Mouse (Mus musculus) cerebellum, postnatal 25 days (tissue): ENCODE measurements around the gene 1700028J19Rik.
"Not testable (repeated sequence)": the region's sequence is repeated elsewhere in the genome, so short reads cannot be mapped to it uniquely, and the experiment has no call there.

Experiments used
- DNase-seq, 2 experiments: peaks; one replicate each; pipeline ENCODE4 v3.0.0; 2021; ENCODE audit warnings: mixed read lengths in 2 of 2

The 1700028J19Rik gene

DNA sequence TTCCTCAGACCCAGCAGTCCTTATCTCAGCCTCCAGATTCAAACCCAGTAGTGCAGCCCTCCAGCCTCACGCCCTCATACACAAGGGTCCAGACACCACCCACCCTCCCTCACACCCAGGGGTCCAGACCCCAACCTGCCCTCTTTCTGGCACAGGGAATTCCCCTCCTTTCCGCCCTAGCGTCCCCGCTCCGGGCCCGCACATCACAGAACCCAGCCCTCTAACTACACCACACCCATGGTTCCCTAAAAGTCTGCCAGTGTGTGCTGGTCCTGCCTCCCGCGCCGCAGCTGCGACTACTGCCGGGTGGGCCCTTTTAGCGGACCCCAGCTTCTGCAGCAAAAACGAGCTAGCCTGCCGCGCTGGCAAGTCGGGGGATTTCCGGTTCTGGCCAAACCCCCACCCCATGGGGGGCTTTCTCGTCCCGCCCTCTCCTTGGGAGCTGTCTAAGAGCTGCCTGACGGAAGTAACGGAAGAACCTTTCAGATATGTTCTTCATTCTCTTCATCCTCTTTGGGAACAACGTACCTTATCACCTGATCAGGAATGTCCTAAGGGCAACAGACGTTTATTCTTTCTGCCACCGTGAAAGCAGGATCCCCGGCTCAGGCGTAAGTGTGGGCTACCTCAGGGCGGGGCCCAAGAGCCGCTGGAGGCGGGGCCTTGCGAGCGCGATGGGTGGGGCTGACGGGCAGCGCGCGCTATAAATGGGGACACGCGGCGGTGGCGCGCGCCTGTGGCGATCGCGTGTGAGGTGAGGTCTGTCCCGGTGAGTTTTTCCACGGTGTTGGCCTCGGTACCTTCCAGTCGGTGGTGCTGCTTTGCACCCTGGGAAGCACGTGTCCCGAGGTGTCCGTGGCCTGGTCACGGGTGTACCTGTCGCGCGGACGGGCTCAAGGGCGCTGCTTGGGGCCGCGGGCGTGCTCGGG is at the start of gene 1700028J19Rik, which contains the start of gene 2410002F23Rik:
Gene 1700028J19Rik, minus strand, starts transcription at position 641 of the 929 bp plus-strand sequence.
Gene 2410002F23Rik, plus strand, starts transcription at position 668 of the 929 bp plus-strand sequence.
- peak; percentile 94 to 95 for DNase-seq

DNA sequence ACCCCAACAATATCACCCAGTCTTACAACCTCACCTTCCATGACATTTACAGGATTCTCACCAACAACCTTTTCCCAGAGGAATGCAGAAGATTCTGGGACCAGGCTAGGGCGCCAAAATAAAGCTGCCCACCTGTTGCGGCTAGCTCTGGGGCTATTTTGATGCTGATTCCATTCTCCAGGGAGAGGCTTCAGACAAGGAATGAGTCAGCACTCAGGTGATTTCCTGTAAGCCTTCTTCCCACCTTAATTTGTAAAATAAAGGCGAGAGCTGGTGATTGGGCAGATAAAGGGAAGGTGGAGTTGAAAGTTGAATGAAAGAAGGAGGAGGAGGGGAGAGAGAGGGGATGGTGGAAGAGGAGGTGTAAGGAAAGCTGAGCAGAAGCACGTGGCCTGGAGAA is 44.9 kb upstream of the 1700028J19Rik start:
- no peak for DNase-seq

DNA sequence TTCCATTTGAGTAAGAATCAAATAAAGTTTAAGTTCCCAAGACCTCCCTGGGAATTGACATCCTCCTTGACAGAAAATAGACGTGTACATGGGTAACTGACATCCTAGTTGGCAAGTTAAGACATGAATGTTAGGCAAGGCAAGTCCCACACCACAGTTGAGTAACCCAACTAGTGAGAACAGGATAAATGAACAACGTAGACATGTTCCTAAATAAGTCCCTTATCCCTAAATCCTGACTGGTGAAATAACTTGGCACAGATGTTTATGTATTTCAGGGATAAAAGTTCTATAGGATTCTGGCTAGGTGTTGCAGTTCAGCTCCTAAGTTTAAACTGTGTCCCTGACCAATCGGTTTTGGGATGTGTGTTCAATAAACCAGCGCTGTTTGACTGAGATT is 44.5 kb upstream of the 1700028J19Rik start:
- DNase-seq: no peak

DNA sequence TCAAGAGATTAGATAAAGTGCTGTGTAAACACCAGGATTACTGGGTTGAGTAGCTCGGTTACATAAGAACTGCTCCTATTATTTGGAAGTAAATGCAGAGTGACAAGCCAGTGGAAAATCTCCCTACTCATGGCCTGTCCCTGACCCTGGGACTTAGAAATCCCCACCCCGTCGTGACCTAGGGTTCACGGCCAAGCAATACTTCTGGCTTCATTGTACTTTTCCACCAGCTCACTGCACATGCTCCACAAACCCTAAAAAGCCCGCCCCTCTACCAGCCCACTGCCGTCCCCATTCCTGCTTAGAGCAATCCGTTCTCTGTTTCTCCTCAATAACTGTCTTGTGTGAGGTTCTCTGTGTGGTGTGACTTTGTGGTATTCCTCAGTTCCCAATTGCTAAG is 41.3 kb upstream of the 1700028J19Rik start:
- DNase-seq: no peak

DNA sequence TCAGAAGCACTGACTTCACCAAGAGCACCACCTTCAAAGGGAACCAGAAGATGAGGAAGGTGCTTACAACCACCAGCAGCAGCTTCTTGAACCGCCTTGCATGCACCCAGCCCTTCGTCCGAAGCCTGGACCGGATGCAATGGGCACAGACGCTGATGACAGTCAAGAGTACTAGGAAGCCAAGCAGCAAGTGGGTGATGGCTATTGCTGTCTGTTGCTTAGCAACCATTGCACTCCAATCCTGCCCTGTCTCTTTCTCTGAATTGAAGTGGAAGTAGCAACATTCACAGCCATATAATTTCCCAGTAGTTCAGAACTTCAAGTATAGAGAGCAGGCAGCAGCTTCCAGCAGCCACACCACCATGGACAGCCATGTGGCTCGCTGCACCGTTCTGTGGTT is 35.1 kb upstream of the 1700028J19Rik start:
- DNase-seq: no peak

DNA sequence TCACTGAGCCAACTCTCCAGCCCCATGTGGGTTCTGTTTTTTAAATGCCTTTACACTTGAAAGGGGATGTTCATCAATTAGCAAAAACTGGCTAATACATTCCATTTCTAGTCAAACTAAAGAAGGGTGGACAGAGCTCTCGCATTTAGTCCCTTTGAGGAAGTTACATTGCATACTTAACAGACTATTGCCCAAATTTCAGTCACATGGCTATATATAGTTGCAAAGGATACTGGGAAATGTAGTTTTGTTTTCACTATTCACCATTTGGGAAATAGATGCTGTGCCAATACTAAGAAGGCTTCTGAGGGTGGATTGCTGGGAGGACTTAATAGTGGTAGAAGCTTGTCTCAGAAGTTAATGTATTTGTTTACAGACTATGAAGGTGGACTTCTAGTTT is 34.5 kb upstream of the 1700028J19Rik start:
- DNase-seq: no peak

DNA sequence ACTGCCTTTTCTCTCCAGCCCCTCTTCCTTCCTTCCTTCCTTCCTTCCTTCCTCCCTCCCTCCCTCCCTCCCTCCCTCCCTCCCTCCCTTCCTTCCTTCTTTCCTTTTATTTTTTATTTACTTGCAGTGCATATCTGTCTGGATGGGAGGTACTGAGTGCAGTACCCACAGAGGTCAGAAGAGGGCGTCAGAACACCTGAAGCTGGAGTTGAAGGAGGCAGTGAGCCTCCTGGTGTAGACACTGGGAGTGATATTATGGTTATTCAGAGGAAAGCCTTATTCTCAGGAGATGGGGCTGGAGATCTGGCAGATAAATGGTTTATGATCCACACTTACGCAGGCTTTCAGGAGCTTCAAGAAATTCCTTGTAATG is 30.7 kb upstream of the 1700028J19Rik start:
- DNase-seq: peak; percentile 72 to 82

DNA sequence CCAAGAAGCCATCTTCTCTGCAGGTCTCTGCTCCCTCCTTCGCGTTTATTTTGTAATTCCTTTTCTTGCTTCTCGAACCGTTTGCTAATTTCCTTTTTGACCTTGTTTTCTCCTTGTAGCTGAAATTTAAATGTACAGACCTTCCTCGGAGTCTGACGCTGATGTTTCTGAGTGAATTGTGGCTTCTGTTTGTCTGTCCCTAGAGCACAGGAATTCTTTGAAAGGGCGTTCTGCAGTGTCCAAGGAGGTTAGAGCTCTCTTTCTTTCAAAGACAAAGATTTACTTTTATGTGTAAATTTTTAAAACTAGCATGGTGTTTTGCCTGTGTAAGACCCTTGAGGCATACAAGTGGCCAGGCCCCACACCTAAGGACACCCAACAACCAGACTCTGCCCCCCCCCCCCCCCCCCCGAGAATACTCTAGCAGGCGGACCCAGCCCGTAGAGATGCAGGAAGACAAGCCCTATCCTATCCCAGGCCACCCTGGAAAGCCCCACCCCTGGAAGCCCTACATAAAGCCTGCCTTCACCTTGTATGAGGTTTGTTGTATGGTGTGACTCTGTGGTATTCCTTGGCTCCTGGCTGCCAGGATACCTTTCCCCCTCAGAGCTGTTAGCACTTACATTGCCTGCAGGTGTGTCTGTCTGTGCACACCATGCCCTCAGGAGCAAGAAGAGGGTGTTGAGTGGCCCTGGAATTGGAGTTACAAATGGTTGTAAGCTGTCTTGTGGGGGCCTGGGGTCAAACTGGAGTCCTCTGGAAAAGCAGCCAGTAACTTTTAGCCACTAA is 30.2 kb upstream of the 1700028J19Rik start:
- DNase-seq: no peak

DNA sequence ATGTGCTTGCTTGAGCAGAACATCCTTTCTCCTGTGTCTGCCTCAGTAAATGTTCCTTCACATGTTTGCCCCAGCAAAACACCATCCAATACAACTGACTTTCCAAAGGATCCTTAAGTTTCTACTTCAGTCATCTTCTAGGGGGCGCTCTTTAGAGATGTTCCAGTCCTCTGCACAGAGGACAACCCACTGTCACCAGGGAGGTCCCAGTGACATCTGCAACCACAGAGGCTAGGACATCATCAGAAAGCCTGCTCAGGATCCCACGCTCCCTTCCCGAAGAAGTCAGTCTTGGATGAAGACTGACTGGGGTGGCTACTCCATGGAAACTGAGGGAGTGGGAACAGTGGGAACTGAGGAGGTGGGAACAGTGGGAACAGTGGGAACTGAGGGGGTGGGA is 29.1 kb upstream of the 1700028J19Rik start:
- DNase-seq: no peak

DNA sequence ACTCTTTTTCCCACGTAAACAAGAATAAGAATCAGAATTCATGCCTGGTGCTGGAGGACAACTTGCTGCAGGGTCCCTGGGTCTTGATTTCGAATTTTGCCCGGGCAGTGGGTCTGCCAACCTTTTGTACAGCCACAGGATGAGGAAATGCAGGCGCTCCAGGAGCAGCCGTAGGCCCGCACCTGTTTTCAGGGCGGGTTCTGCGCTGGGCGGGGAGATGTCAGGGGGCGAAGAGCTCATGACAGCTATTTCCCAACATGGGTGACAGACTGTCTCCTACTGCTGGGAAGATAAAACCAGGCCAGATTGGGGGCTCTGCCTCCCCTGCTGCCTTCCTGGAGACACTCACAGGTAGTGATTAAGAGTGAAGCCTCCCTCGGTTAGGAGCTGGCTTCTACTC is 27.6 kb upstream of the 1700028J19Rik start:
- no peak for DNase-seq

DNA sequence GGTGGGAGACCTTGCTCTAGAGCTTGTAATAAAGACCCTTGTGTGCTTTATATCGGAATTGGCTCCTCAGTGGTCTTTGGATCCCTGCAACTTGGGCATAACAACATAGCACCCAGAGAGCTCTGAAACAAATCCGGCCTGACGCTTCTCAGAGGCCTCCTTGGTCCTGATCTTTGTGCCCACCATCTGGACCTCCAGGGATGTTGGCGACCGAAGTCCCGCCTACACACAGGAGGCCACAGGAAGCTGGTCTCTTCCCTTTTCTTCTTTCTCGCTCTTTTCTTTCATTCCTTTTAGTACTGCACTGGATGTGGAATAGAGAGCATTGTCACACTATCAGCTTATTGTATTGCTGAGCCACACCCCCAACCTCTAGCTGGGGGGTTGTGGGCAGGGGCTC is 27.0 kb upstream of the 1700028J19Rik start:
- no peak for DNase-seq

DNA sequence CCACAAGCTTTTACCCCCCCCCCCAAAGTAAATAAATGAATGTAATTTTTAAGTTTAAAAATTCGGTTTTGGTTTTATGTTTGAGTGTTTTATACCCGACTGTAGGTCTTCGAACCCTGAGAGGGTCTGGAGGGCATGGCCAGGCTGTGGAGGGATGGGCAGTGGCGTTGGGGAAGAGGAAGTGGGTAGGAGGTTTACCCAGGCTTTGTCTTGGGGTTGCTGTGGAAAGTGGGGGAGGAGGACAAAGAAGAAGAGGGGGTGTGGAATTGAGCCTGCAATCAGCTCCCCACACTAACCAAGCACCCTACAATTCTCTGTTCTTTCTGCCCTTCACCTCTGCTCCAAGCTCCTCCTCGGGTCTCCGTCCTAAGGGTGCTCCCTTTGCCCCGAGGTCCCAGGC is 26.1 kb upstream of the 1700028J19Rik start:
- no peak for DNase-seq

DNA sequence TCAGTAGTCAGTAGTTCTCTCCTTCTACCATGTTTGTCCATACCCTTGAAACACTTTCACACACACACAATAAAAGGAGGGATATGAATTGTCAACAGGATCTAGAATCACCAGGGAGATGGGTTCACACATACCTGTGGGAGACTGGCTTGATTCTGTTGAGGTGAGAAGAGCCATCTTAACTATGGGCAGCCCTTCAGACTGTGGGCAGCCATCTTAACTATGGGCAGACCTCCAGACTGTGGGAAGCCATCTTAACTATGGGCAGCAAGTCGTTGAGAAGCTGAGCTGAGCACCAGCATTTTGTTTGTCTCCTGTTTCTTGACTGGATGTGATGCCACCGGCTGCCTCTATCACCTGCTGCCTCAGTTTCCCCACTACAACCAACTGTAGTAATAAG is 24.8 kb upstream of the 1700028J19Rik start:
- DNase-seq: peak in 1 of 2 experiments; percentile 45

DNA sequence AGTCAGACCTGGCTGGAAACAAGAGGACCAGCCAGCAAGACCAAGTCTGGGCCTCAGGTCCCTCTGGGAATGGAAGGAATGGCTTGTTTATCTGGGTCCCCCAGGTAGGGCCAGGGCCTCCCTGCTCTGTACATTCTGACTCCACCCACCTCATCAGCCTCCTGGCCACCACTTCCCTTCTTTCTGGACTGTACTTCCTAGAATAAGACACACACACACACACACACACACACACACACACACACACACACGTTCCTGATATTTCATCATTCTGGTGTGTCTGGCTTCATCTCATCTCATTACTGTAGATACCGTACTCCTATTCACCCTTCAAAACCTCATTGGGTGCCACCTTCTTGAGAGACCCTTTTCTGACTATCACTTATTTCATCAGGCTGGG is 22.9 kb upstream of the 1700028J19Rik start:
- no peak for DNase-seq

DNA sequence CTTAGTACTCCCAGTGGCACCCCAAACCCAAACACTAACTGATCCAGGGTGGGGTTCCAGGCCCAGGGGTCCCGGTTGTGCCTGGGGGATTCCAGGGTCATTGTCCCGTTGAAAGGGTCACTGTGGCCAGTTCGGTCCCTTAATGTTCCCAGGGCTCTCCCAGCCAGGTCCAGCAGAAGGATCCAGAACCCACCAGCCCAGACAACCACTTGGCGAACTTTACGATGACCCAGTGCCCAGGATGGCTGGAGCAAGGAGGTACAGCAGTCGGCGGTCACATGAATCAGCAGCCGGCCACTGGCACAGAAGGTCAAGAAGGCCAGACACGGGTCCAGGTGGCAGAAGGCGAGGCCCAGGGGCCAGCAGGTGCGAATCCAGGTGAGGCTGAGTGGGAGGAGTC is 21.6 kb upstream of the 1700028J19Rik start:
- no peak for DNase-seq

DNA sequence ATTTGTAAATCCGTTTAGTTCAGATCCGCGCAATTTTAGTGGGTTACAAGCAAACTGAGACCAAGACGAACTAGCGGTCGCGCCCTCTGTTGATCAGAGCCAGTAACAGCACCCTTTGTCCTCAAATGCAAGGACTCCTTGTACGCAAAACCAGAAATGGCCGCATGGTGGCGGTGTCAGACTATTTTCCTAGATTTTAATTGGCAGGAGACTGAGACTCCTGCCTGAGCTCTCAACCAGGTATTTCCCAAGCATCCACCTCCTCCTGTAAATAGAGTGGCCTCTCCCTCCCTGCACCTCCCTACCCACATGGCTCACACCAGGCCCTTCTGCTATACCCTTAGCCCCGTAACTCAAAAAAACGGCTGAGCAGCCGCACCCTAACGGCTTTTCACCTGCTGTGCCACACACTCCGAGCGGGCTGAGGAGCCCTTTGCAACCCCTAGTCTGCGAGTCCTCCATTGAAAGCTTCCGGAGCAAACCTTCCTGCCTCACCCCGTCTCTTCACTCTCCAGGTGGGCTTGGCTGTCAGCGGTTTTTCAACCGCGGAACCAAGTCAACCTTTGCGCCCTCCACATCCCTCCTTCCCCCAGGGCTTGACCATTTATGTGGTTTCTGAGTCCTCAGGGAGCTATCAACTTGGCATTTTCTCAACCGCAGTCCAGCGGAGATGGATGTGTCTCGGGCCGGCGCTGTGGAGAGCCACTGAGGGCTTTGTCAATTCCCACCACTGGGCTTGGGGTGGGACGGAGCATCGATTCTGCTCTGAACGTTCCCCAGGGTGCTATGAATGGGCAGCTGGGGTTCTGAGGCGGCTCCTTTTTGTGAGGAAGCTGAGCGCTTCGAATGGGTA is 16.5 kb upstream of the 1700028J19Rik start:
- peak; percentile 98 to 99 for DNase-seq

DNA sequence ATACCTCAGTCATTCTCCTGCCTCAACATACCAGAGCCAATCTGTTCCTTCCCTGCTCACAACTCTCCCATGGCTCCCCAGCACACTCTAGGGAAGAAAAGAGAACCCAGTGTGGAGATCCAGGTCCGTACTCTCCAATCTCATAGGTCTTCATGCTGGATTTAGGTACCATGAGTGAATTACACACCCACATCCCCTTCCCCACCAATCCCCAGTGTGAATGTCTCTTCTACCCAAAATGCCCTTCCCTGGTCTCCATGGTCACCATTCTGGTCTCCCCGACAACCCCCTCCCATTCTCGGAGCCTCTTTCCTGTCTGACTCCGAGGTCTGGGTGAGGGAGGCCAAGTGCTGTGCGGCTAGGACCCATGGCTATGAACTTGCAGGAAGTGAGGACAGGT is 14.7 kb upstream of the 1700028J19Rik start, which contains the start of gene Gm15517:
Gene Gm15517, plus strand, starts transcription at position 301 of the 400 bp plus-strand sequence.
- no peak for DNase-seq

DNA sequence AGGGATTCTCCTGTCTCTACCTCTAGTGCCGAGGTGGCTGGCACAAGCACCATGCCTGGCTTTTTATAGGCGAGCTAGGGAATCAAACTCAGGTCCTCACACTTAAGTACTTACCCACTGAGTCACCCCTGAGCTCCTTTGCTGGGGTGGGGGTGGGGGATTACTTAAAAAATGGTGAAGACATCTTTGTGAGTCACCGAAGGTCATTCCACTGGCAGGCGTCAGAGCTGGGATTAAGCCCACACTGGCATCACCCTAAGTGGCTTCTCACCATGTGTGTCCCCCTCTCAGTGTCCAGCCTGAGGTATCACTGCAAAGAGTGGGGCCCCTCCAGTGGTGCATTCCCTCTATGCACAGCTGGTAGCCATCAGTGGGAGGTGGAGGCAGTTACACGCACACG is 13.9 kb upstream of the 1700028J19Rik start:
- DNase-seq: no peak

DNA sequence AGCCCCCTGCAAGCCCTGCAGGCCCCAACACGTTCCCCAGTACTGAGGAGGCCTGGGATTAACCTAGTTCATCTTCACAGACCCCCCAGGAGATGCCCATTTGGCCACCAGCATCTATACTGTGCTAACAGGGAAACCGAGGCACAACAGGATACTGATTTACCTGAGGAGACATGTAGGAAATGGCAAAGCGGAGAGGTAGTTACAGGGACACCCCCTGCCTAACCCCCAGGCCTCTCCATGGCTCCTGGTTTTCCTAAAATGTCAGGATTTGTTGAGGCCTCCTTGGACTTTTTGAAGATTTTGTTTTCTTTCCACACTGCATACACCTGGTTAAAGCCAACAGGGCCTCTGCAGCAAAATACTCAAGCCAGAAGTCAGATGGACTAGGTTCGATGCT is 10.8 kb upstream of the 1700028J19Rik start, which contains the start of gene Acp4:
Gene Acp4, minus strand, starts transcription at position 101 of the 400 bp plus-strand sequence.
- no peak for DNase-seq

DNA sequence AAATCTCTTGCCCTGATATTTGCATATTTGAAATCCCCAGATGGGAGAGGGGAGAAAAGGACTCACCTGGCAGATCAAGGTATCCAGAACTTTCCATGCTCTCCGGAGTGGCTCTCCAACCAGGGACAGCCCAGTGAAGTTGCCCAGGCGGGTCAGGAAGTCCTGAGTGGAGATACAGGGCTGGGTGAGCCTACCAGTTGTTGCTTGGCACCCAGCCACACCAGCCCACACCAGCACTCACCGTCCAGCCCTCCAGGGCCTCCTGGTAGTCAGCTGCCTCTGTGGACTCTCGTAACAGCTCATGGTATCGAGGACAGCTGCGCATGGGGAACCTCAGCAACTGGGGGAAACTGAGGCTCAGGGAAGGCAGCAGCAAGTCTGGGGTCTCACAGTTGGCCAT is 8.4 kb upstream of the 1700028J19Rik start:
- DNase-seq: no peak

DNA sequence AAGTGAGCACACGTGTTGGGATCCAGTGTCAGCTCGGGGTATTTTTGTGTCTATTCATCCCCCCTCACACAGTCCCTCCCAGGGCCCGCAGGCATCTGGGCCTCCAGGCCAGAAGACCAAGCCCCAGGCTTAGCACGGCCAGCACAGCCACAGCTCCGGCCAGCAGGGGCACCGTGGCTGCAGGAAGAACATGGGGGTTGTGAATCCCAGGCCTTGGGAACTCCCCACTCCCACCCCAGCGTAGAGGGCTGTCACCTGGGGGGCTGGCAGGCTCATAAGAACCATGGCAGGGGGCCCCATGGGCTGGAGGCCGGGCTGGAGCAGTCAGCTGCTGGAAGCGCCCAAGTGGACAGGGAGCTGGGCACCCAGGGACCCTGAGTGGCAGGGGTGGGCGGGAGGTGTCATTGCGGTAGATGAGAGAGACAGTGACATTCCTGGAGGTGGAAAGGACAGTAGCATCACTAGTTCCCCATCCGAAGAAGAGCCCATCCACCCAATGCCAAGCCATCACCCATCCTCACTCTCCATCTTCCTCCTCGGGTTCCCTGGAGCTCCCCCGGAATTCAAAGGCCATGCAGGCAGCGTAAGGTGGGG is 6.6 kb upstream of the 1700028J19Rik start:
- no peak for DNase-seq

DNA sequence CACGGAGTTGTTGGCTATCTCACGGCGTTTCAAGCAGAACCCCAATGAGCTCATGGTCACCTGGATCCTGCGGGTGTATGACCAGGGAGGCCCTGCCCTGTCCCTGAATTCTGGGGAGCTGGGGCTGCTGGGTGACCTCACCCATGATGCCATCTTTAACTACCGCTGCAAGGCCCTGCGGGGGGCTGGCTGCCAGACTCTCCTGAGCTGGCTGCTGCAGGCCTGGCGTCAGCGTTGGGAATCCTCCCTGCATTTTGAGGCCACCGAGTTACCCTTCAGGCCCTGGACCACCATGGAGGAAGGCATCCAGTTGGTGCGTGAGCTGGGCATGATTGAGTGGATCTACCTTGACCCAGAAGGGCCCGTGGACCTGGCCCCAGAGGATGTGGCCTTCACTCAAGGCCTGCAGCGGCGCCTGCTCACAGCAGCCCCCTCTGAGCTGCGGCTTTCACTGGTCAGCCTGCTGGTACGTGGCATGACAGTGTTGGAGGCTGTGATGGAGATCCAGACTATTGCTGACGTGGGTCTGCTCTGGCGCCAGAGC is 4.3 kb upstream of the 1700028J19Rik start:
- DNase-seq: not testable (repeated sequence)
